Mouse (Mus musculus): Measurements from ENCODE around the gene 3110021N24Rik.

Gene 3110021N24Rik

DNA sequence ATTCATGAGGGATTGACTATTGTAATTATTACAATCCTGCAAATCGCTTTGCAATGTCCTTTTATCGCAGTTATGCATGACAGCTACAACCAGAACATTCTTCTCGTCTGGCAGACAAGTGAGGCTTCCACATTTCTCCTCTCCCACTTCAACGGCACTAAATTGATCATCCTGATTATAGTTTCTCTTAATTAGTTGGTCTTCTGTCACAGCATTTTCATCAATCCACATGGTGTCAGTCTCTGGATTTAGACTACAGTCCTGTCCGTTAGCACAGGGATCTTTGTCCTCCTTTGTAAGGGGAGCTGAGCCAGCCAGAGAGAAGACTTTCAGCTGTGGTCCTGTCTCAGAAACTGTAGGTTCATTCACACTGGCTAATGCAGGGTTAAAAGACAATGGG, at the start of gene 3110021N24Rik:
TSS of gene 3110021N24Rik (plus strand) at position 301 of the 400 bp plus-strand sequence.
- ChIA-PET POLR2A (interaction anchor here in 1 of 4 experiments (1.1 kb wide), 1 partner anchor 19 kb away, joined by 4 read pairs; no protein-coding TSS in a partner anchor), CTCF (interaction anchor here in 1 of 4 experiments (0.5 kb wide), 1 partner anchor 915 kb away, joined by 4 read pairs; no protein-coding TSS in a partner anchor)

GRCm38 (mm10) chr4:108686156-108686555, 33.3 kb upstream of the 3110021N24Rik start:
- POLR2A ChIA-PET: interaction anchor here in 3 of 4 experiments (0.6 to 2.0 kb wide), 8 partner anchors 10 to 493 kb away, joined by 3 to 9 read pairs (median 3); partner anchors contain the start of genes Btf3l4 (in 2 of the 3) and Txndc12 (in 2 of the 3)

DNA sequence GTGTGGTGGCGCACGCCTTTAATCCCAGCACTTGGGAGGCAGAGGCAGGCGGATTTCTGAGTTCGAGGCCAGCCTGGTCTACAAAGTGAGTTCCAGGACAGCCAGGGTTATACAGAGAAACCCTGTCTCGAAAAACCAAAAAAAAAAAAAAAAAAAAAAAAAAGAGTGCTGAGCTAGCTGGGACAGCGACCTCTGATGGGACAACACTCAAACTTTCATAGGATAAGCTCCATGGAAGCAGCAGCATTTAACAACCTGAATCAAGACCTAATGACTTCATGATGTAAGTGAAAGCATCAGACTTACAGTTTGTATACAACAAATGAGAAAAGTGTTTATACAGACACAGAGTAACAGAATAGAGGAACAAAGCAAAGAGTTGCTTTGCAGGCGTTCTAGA, 32.4 kb upstream of the 3110021N24Rik start:
- ChIA-PET CTCF (interaction anchor here (0.6 to 3.2 kb wide), 11 partner anchors 9 to 471 kb away, joined by 3 to 16 read pairs (median 5); partner anchors contain the start of gene Zyg11b (in 1 of the 4)), POLR2A (interaction anchor here in 3 of 4 experiments (0.6 to 2.0 kb wide), 9 partner anchors 9 to 421 kb away, joined by 3 to 9 read pairs (median 4); partner anchors contain the start of genes Btf3l4 (in 1 of the 3) and Txndc12 (in 1 of the 3))

More at GRCm38 (mm10) chr4:108686156-108686555, 33.3 kb upstream of the 3110021N24Rik start:
- CTCF ChIA-PET: interaction anchor here in 3 of 4 experiments (1.0 to 3.2 kb wide), 9 partner anchors 10 to 347 kb away, joined by 3 to 16 read pairs (median 5); no protein-coding TSS in a partner anchor

DNA sequence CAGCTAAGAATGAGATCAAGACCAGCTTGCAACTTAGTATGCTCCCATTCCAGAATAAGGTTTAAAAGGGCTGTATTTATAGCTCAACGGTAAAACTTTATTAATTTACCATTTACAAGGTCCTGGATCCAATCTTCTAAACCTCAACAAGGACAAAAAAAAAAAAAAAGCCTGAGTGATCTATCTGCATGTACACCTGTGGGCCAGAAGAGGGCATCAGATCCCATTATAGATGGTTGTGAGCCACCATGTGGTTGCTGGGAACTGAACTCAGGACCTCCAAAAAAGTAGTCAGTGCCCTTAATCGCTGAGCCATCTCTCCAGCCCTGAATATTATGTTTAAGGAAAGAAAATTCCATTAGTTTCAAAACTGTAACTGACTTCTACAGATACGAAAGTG, 29.0 kb upstream of the 3110021N24Rik start:
- ChIA-PET CTCF (interaction anchor here in 3 of 4 experiments (0.5 to 1.4 kb wide), 5 partner anchors 14 to 367 kb away, joined by 3 to 5 read pairs (median 4); no protein-coding TSS in a partner anchor), POLR2A (interaction anchor here in 1 of 4 experiments (0.5 to 1.8 kb wide), 3 partner anchors 64 to 146 kb away, joined by 3 to 6 read pairs (median 3); partner anchors contain the start of gene Cc2d1b)

- CTCF ChIA-PET: no interaction called here
- POLR2A ChIA-PET: interaction anchor here in 1 of 4 experiments (1.8 kb wide), 1 partner anchor 72 kb away, joined by 6 read pairs; the partner anchor contains the start of gene Cc2d1b
These were observed 28.0 kb upstream of the 3110021N24Rik start for GRCm38 (mm10) chr4:108691469-108691868.

- CTCF ChIA-PET: interaction anchor here in 3 of 4 experiments (0.5 to 3.0 kb wide), 23 partner anchors 10 to 374 kb away, joined by 3 to 16 read pairs (median 4); partner anchors contain the start of genes Txndc12 (in 1 of the 3) and Zfyve9 (in 1 of the 3)
- POLR2A ChIA-PET: interaction anchor here in 2 of 4 experiments (0.9 to 1.8 kb wide), 4 partner anchors 10 to 83 kb away, joined by 3 to 9 read pairs (median 4); no protein-coding TSS in a partner anchor
These were observed 22.5 kb upstream of the 3110021N24Rik start for GRCm38 (mm10) chr4:108696934-108697333.

DNA sequence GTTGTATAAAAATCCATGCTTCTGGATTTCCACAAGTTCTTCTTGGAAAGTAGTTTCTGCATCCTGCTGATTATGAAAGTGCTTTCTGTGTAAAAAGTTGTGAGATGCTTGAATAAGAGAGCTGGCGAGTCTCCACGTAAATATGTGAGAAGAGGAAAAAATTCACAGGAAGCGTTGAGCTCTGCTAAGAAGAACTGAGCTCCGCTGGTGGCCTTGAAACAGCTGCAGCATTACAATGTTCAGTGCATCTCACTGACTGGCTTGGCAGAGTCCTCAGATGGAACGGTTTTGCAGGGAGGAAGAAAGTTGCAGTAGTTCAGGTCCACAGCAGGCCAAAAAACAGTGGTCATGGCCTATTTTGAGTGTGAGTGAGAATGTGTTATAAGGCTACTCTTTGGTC, 11.2 kb upstream of the 3110021N24Rik start:
- POLR2A ChIA-PET: interaction anchor here in 2 of 4 experiments (0.6 to 1.6 kb wide), 5 partner anchors 8 to 165 kb away, joined by 3 to 6 read pairs (median 4); no protein-coding TSS in a partner anchor

DNA sequence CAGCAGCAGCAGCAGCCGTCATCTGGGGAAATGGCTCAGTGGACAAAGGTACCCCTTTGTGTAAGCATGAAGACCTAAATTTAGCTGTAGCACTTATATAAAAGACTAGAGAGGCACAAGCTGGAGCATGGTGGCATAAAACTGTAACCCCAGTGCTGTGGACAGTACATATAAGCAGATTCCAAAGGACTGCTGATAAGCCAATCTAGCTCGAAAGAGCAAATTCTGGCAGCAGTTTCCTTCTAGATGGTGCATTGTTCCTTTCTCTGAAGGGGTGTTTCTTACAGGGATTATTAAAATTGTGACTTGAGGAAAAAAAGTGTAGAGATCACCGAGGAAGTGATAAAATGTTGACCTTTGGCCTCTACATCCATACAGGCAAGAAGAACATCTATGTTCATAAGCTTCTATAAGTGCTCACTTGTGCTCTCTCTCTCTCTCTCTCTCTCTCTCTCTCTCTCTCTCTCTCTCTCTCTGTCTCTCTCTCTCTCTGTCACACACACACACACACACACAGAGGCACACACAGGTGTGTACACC, 1.9 kb downstream of the 3110021N24Rik start:
- CTCF ChIA-PET: no interaction called here
- POLR2A ChIA-PET: interaction anchor here in 1 of 4 experiments (0.6 kb wide), 1 partner anchor 56 kb away, joined by 3 read pairs; no protein-coding TSS in a partner anchor

More for the DNA sequence above, 11.2 kb upstream of the 3110021N24Rik start:
- CTCF ChIA-PET: interaction anchor here in 1 of 4 experiments (0.8 to 1.2 kb wide), 2 partner anchors 9 to 22 kb away, joined by 3 read pairs; no protein-coding TSS in a partner anchor

DNA sequence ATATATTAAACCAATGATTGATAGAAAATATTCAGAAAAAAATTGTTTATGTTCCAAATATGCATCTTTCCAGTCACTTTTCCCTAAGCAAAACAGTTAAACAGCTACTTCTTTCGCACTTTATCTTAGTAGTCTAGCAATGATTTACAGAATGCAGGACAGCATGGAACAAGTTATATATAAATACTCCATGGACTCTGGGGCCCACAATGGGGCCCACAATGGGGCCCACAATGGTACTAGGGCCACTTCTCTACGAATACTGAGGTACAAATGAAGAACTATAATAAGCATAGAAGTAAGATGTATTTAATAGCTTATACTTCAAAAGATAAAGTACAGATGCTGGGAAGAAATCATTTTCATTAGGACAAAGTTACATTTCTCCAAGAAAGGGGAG, 4.7 kb downstream of the 3110021N24Rik start:
- POLR2A ChIA-PET: interaction anchor here in 1 of 4 experiments (0.9 to 1.1 kb wide), 3 partner anchors 14 to 57 kb away, joined by 3 to 5 read pairs (median 4); no protein-coding TSS in a partner anchor
- CTCF ChIA-PET: interaction anchor here in 1 of 4 experiments (0.6 kb wide), 1 partner anchor 528 kb away, joined by 8 read pairs; no protein-coding TSS in a partner anchor

DNA sequence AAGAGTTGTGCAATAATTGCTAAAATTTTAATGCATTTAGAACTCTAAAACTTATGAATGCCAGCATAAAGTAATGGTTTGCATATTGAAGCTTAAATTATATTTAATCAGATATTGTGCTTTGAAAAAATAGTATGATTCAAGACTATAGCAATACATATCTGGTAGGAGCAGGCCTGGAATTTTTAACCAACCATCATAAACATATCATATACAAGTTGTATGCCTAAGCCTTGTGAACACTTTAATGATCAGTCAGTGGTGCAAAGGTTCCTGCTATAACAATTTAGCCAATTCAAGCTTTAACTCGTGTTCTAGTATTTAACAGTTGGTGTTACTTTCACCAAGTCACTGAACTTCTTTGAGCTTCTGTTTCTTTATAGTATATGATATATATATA, 11.0 kb downstream of the 3110021N24Rik start:
- POLR2A ChIA-PET: interaction anchor here in 2 of 4 experiments (0.7 to 0.9 kb wide), 3 partner anchors 51 to 212 kb away, joined by 3 to 4 read pairs (median 3); no protein-coding TSS in a partner anchor

DNA sequence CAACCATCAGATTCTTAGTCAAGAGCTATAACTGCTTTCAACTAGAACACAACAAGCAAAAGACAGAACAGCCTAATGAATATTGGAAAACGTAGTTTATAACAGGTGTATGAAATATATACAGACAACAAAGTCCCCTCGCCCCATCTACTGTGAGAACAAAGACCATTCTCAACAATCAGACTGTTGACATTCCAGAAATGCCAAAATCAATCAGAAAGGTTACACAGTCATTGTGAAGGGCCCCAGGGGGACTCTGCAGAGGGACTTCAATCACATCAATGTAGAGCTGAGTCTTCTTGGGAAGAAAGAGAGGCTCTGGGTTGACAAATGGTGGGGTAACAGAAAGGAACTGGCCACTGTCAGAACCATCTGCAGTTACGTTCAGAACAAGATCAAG, 12.1 kb downstream of the 3110021N24Rik start:
- ChIA-PET POLR2A (interaction anchor here in 1 of 4 experiments (1.0 to 1.3 kb wide), 2 partner anchors 24 to 48 kb away, joined by 4 read pairs; partner anchors contain the start of gene Zfyve9), CTCF (no interaction called here)

More for the DNA sequence above, 11.0 kb downstream of the 3110021N24Rik start:
- CTCF ChIA-PET: no interaction called here

- POLR2A ChIA-PET: interaction anchor here in 1 of 4 experiments (1.2 to 1.6 kb wide), 4 partner anchors 8 to 53 kb away, joined by 3 to 5 read pairs (median 4); no protein-coding TSS in a partner anchor
- CTCF ChIA-PET: interaction anchor here in 1 of 4 experiments (1.4 kb wide), 1 partner anchor 290 kb away, joined by 4 read pairs; no protein-coding TSS in a partner anchor
These were observed 26.9 kb downstream of the 3110021N24Rik start for GRCm38 (mm10) chr4:108746160-108746873.

DNA sequence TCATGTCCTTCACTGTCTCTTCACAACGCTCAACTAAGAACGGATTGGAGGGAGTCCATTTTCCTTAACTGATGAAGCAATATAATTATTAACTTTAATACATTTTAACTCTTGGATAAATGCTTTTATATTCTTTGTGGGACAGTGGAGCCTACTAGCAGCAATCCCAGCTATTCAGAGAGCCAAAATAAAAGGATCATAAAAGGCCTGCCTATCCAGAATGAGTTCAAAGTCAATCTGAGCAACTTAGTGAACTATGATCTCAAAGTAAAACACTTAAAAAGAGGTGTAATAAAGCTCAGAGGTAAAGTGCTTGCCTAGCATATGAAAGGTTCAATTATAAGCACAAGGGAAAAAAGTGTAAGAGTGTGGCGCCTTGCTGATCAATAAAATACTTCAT, 40.1 kb downstream of the 3110021N24Rik start:
- POLR2A ChIA-PET: no interaction called here
- CTCF ChIA-PET: no interaction called here

GRCm38 (mm10) chr4:108768527-108768926, 49.1 kb downstream of the 3110021N24Rik start:
- CTCF ChIA-PET: no interaction called here
- POLR2A ChIA-PET: interaction anchor here in 1 of 4 experiments (1.0 kb wide), 1 partner anchor 13 kb away, joined by 3 read pairs; no protein-coding TSS in a partner anchor

- ChIA-PET POLR2A (interaction anchor here in 3 of 4 experiments (0.6 to 3.8 kb wide), 28 partner anchors 9 to 835 kb away, joined by 3 to 19 read pairs (median 4); partner anchors contain the start of genes Btf3l4 (in 3 of the 3), Txndc12 (in 2 of the 3), Cc2d1b (in 1 of the 3) and Ttc39a (in 1 of the 3)), CTCF (interaction anchor here in 2 of 4 experiments (0.8 to 1.3 kb wide), 6 partner anchors 14 to 160 kb away, joined by 3 to 5 read pairs (median 4); partner anchors contain the start of gene Cc2d1b (in 1 of the 2))
These were observed 60.3 kb downstream of the 3110021N24Rik start for GRCm38 (mm10) chr4:108779763-108780056.

GRCm38 (mm10) chr4:108780057-108780863, 60.8 kb downstream of the 3110021N24Rik start, which contains the start of gene Zfyve9:
Zfyve9 (minus strand) TSS chr4:108780798.
- ChIA-PET POLR2A (interaction anchor here in 3 of 4 experiments (0.5 to 3.8 kb wide), 31 partner anchors 9 to 626 kb away, joined by 3 to 19 read pairs (median 4); partner anchors contain the start of genes Btf3l4 (in 3 of the 3), Txndc12 (in 2 of the 3), Cc2d1b (in 1 of the 3) and Ttc39a (in 1 of the 3)), CTCF (interaction anchor here in 3 of 4 experiments (0.5 to 1.3 kb wide), 8 partner anchors 14 to 422 kb away, joined by 3 to 6 read pairs (median 4); partner anchors contain the start of genes Cc2d1b (in 1 of the 3) and Osbpl9 (in 1 of the 3))

DNA sequence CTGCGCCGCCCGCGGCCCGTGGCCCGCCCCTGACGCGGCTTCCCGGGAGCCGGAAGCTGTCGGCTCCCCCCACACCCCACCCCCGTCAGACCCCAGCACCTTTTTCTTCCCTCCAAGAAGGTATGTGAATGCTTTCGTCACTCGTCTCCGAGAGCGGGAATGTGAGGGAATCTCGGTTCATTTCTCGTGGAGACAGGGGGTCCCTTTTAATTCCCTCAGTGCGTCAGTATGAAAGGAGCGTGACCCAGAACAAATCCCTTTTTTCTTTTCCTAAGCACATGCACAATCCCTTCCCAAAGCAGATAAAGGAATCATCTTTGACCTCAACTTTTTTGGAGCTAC, 61.4 kb downstream of the 3110021N24Rik start:
- ChIA-PET CTCF (interaction anchor here in 3 of 4 experiments (0.6 to 1.3 kb wide), 7 partner anchors 13 to 222 kb away, joined by 3 to 5 read pairs (median 5); partner anchors contain the start of gene Cc2d1b (in 1 of the 3)), POLR2A (interaction anchor here in 3 of 4 experiments (0.5 to 3.8 kb wide), 16 partner anchors 11 to 206 kb away, joined by 3 to 19 read pairs (median 5); partner anchors contain the start of genes Btf3l4 (in 2 of the 3), Txndc12 (in 2 of the 3) and Cc2d1b (in 1 of the 3))
